Mouse (Mus musculus): ENCODE results near the gene Rsl1d1. TPM values are rescaled to one million over a fixed set of nuclear protein-coding genes. Genes with fewer than 3 reads are reported as not detected.

The Rsl1d1 gene
- total and polyA plus RNA-seq, 2 experiments, result 4.5 to 28.7 TPM

DNA sequence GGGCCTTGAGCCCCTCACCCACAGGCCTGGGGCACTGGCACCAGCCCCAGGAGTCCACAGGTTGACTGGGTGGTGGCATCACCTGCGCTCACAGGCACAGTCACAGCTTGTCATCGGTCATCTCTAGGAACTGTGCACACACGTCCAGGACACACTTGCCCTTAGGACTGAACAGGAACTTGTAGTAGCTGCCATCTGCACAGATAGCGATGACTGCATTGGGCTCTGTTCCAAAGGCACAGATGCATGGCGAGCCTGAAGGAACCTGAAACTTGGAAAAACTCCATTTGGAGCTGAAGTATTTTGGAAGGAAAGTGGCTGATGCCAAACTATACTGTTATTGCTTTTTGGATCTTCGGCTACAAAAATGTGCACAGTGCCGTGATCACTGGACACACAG lies 13.0 kb downstream of the Rsl1d1 start:
- DNase-seq (ENCODE audit: extremely low read depth, low read depth, low spot score), result no peak
- WGBS, result 79% methylated on average over 7 of the region's 7 CpGs
- H3K9ac ChIP-seq (ENCODE audit: low read depth, low read length), result no peak overlapping the region
- H3K27me3 ChIP-seq (ENCODE audit: control insufficient read depth, insufficient read depth, low read length), result no peaks in the 10 kb centered on the region
- H3K27ac ChIP-seq (replicated peaks; ENCODE audit: insufficient read depth, low read depth, low read length), result no peak overlapping the region
- H3K4me1 ChIP-seq (ENCODE audit: control insufficient read depth, insufficient read depth, low read length), result no peaks in the 10 kb centered on the region
- no peaks in the 10 kb centered on the region for H3K79me2 ChIP-seq (ENCODE audit: control insufficient read depth, insufficient read depth, low read length)
- H3K4me3 ChIP-seq (ENCODE audit: insufficient read depth, low read depth, low read length), result no peak overlapping the region
- H3K36me3 ChIP-seq (ENCODE audit: control insufficient read depth, insufficient read depth, low read length), result peaks cover 26% of the 10 kb centered on the region
- no peak for TF ChIP-seq POLR2A (IDR thresholded peaks at IDR 0.05; ENCODE audit: extremely low read depth, insufficient read depth, low read length)
- no peak for TF ChIP-seq CTCF (IDR thresholded peaks at IDR 0.05; ENCODE audit: low read depth, low read length)

DNA sequence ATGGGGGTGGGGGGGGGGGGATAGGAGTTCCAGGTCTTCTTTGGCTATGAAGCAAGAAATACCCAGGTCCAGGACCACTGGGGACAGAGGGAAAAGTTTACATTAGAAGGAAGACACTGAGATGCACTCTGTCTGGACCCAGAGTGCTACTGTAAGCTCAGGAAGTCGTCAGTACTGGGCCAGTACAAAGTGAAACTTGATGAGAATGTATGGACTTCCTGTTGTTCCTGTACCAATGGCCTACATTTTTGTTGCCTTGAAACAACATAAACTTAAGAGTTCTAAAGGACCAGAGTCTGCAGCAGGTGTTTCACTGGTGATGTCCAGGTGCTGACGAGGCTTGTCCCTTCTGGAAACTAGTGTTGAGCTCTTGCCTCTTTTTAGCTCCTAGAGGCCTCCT lies 25.7 kb downstream of the Rsl1d1 start:
- no peak for TF ChIP-seq CTCF (IDR thresholded peaks at IDR 0.05; ENCODE audit: low read depth, low read length)
- no peak for TF ChIP-seq POLR2A (IDR thresholded peaks at IDR 0.05; ENCODE audit: extremely low read depth, insufficient read depth, low read length)
- H3K9ac ChIP-seq (ENCODE audit: low read depth, low read length), result no peak overlapping the region
- H3K4me1 ChIP-seq (ENCODE audit: control insufficient read depth, insufficient read depth, low read length), result peaks cover 22% of the 10 kb centered on the region
- peaks cover 14% of the 10 kb centered on the region; the same call in 1 of the 2 replicates for H3K79me2 ChIP-seq (ENCODE audit: control insufficient read depth, insufficient read depth, low read length)
- WGBS, result 94% methylated on average over 2 of the region's 2 CpGs
- H3K36me3 ChIP-seq (ENCODE audit: control insufficient read depth, insufficient read depth, low read length), result no peaks in the 10 kb centered on the region
- H3K27me3 ChIP-seq (ENCODE audit: control insufficient read depth, insufficient read depth, low read length), result no peaks in the 10 kb centered on the region
- DNase-seq (ENCODE audit: extremely low read depth, low read depth, low spot score), result no peak
- H3K4me3 ChIP-seq (ENCODE audit: insufficient read depth, low read depth, low read length), result no peak overlapping the region
- H3K27ac ChIP-seq (replicated peaks; ENCODE audit: insufficient read depth, low read depth, low read length), result no peak overlapping the region

DNA sequence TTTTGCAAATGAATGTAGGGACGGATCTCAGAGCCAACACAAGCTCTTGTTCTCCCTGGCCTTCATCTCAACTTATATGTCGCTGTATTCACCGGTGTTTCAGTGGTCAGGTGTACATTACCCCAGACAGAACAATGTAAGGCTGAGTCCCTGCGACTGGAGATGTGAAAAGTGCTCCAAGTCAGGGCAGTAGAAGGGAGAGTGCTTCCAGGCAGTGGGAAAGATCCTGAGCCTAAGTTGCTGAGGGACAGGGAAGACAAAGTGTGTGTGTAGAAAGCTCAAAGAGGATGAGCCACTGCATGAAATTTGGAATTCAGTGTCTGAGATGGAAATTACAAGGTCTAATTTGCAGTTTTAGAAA lies 26.3 kb downstream of the Rsl1d1 start:
- no peak overlapping the region for H3K27ac ChIP-seq (replicated peaks; ENCODE audit: insufficient read depth, low read depth, low read length)
- H3K36me3 ChIP-seq (ENCODE audit: control insufficient read depth, insufficient read depth, low read length), result no peaks in the 10 kb centered on the region
- H3K9ac ChIP-seq (ENCODE audit: low read depth, low read length), result peak overlapping the region; percentile 69
- peak overlapping the region; percentile 91 for H3K4me3 ChIP-seq (ENCODE audit: insufficient read depth, low read depth, low read length)
- H3K4me1 ChIP-seq (ENCODE audit: control insufficient read depth, insufficient read depth, low read length), result peaks cover 26% of the 10 kb centered on the region
- WGBS, result 3% methylated on average over 4 of the region's 4 CpGs
- H3K79me2 ChIP-seq (ENCODE audit: control insufficient read depth, insufficient read depth, low read length), result peaks cover 14% of the 10 kb centered on the region; the same call in 1 of the 2 replicates
- no peak for TF ChIP-seq CTCF (IDR thresholded peaks at IDR 0.05; ENCODE audit: low read depth, low read length)
- no peak for TF ChIP-seq POLR2A (IDR thresholded peaks at IDR 0.05; ENCODE audit: extremely low read depth, insufficient read depth, low read length)
- no peak for DNase-seq (ENCODE audit: extremely low read depth, low read depth, low spot score)
- no peaks in the 10 kb centered on the region for H3K27me3 ChIP-seq (ENCODE audit: control insufficient read depth, insufficient read depth, low read length)

DNA sequence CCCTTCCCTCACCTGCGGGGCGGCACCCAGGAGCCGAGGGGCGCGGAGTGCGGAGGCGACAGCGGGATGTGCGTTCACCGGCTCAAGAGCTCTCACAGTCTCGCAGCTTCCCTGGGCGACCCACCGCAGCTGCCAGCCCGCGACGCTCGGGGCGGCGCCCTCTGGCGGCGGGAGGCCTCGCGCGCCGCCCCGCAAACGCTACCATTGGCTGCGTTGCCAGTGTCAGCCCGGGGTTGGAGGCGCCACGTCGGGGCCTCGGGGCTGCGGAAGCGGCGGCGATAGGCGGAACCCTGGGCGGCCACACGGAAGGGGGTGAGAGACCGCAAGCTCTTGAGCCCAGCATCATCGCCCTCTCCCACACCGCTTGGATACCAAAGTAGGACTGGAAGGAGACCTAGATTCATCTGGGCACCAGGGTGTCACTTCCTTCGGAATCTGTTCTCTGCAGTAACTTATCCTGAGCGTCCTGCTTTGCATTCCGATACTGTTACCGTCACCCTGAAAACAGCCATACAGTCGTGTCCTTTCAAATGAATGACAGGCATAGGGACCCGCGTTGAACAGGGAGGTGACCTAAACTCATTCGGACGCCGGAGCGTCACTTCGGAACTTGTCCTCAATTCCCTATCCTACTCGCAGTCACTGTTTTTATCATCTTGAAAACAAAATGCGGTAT lies 26.8 kb downstream of the Rsl1d1 start, which contains the start of gene Zc3h7a:
TSS of gene Zc3h7a (minus strand) at position 186 of the 676 bp plus-strand sequence.
- peaks cover 27% of the 10 kb centered on the region for H3K4me1 ChIP-seq (ENCODE audit: control insufficient read depth, insufficient read depth, low read length)
- under 1% methylated on average over 53 of the region's 57 CpGs for WGBS
- TF ChIP-seq CTCF (IDR thresholded peaks at IDR 0.05; ENCODE audit: low read depth, low read length) (peak; percentile 76), POLR2A (IDR thresholded peaks at IDR 0.05; ENCODE audit: extremely low read depth, insufficient read depth, low read length) (peak; percentile 73)

DNA sequence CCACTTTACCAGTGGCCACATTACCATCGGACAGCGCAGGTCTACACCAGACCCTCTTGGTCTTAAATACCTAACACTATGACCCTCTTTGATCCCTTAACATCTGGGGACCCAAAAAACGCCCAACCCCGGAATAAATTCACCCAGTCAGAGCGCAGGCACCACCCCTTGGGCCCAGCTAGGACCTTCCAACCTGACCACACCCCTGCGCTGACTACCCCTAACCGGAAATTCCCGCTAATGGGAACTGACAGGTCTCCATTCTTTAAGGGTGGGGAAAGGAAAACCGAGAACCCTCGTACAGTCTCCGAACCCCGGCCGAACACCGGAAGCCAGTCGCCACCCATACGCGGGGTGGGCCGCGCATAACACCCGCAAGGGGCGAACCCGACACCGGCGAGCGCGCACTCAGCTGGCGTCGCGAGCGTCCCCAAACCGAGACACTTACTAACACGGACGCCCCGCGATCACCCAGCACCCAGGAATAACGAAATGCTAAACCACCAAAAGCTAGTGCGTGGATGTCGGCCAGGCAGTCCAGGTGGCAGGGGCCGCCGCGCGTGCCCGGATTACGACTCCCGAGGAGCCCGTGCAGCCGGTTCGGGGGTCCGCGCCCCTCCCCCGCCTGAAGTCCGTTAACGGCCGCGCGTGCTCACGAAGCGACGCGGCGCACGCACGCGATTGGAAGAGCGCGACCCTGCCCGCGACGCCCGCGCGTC lies 27.5 kb downstream of the Rsl1d1 start:
- TF ChIP-seq CTCF (IDR thresholded peaks at IDR 0.05; ENCODE audit: low read depth, low read length) (no peak), POLR2A (IDR thresholded peaks at IDR 0.05; ENCODE audit: extremely low read depth, insufficient read depth, low read length) (no peak)
- Histone ChIP-seq H3K27me3 (ENCODE audit: control insufficient read depth, insufficient read depth, low read length) (no peaks in the 10 kb centered on the region), H3K79me2 (ENCODE audit: control insufficient read depth, insufficient read depth, low read length) (peaks cover 22% of the 10 kb centered on the region), H3K4me1 (ENCODE audit: control insufficient read depth, insufficient read depth, low read length) (peaks cover 34% of the 10 kb centered on the region), H3K4me3 (ENCODE audit: insufficient read depth, low read depth, low read length) (peak overlapping the region; percentile 91), H3K27ac (replicated peaks; ENCODE audit: insufficient read depth, low read depth, low read length) (peak overlapping the region; percentile 81), H3K36me3 (ENCODE audit: control insufficient read depth, insufficient read depth, low read length) (no peaks in the 10 kb centered on the region), H3K9ac (ENCODE audit: low read depth, low read length) (peak overlapping the region; percentile 98)
- DNase-seq (ENCODE audit: extremely low read depth, low read depth, low spot score), result peak; percentile 80
- under 1% methylated on average over 70 of the region's 72 CpGs for WGBS

More for the DNA sequence above, 26.8 kb downstream of the Rsl1d1 start, which contains the start of gene Zc3h7a:
- H3K4me3 ChIP-seq (ENCODE audit: insufficient read depth, low read depth, low read length), result peak within 1 kb of the TSS; percentile 91
- no peaks in the 10 kb centered on the region for H3K27me3 ChIP-seq (ENCODE audit: control insufficient read depth, insufficient read depth, low read length)
- peak within 1 kb of the TSS; percentile 98 for H3K9ac ChIP-seq (ENCODE audit: low read depth, low read length)
- DNase-seq (ENCODE audit: extremely low read depth, low read depth, low spot score), result peak; percentile 68
- peak within 1 kb of the TSS; percentile 81 for H3K27ac ChIP-seq (replicated peaks; ENCODE audit: insufficient read depth, low read depth, low read length)
- peaks cover 15% of the 10 kb centered on the region; the same call in 1 of the 2 replicates for H3K79me2 ChIP-seq (ENCODE audit: control insufficient read depth, insufficient read depth, low read length)
- H3K36me3 ChIP-seq (ENCODE audit: control insufficient read depth, insufficient read depth, low read length), result no peaks in the 10 kb centered on the region
